Mouse (Mus musculus) neural tube, embryonic 12.5 days (tissue): ENCODE data around the gene Lrrc28. TPM values are rescaled to one million over a fixed set of nuclear protein-coding genes. Genes with fewer than 3 reads are reported as not detected.
"Not testable (repeated sequence)": the region's sequence is repeated elsewhere in the genome, so short reads cannot be mapped to it uniquely, and the experiment has no call there.

ENCODE experiments used
- ATAC-seq: fragments of 200-750 bp; cut with Nextera tagmentation; 2 replicates; pipeline ENCODE4 v1.8.0; 2017; ENCODE audit warnings: low read depth, mild to moderate bottlenecking, moderate TSS enrichment, moderate library complexity; ENCODE audit not compliant: low FRiP score
- H3K27ac ChIP-seq: fragments of 300-500 bp; sonication (generic); 2 replicates; pipeline ENCODE4 v1.5.1; 2016
- H3K27me3 ChIP-seq: fragments of 300-500 bp; sonication (generic); replicated peaks from 2 replicates; pipeline ENCODE4 v1.6.1; 2016; ENCODE audit warnings: mild to moderate bottlenecking
- H3K36me3 ChIP-seq: fragments of 300-500 bp; sonication (generic); 2 replicates; pipeline ENCODE4 v1.6.1; 2016; ENCODE audit warnings: mild to moderate bottlenecking
- H3K4me1 ChIP-seq: fragments of 300-500 bp; sonication (generic); 2 replicates; pipeline ENCODE4 v1.6.1; 2016
- H3K4me2 ChIP-seq: fragments of 300-500 bp; sonication (generic); replicated peaks from 2 replicates; pipeline ENCODE4 v1.6.1; 2016; ENCODE audit warnings: mild to moderate bottlenecking
- H3K4me3 ChIP-seq: fragments of 300-500 bp; sonication (generic); 2 replicates; pipeline ENCODE4 v1.5.1; 2016
- H3K9ac ChIP-seq: fragments of 300-500 bp; sonication (generic); 2 replicates; pipeline ENCODE4 v1.6.1; 2016; ENCODE audit warnings: mild to moderate bottlenecking
- H3K9me3 ChIP-seq: fragments of 300-500 bp; sonication (generic); 2 replicates; pipeline ENCODE4 v1.6.1; 2016; ENCODE audit warnings: mild to moderate bottlenecking
- WGBS: fragments of 180-500 bp; shearing (Covaris S2); methylation state at CpG from one replicate; pipeline ENCODE4 v1.1.7; 2016; 5-methylcytosine and 5-hydroxymethylcytosine counted together
- polyA plus RNA-seq: library from polyadenylated mRNA; unstranded; fragments of >200 nt; fragmentation: Nextera tagmentation; extraction: Ambion mirVana; gene quantifications from 2 replicates; pipeline ENCODE4 v1.2.1, GENCODE M21; 2016

Lrrc28 gene
- polyA plus RNA-seq, 1 experiment from 2014 or later = 35.6 TPM

DNA sequence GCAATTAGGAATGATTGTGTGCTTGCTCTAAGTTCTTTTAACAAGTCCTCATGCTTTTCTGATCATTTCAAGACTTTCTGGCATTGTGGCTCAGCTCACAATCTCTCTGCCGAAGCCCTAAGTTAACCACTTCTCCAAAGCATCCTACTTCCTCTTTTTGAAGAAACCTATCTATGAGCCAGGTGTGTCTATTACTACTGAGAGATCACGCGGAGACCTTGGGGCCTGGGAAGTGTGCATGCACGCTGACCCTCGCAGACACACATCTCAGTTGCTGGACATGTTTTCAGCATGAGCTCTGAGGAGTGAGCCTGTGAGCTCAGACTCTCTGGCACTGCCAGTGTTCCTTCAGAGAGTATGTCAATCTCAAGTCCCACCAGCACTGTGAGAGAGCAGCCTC is 98.8 kb downstream of the Lrrc28 start:
- H3K9me3 ChIP-seq = no peaks in the 10 kb centered on the region
- no peak overlapping the region for H3K27ac ChIP-seq
- ATAC-seq = no peak
- H3K4me3 ChIP-seq = no peak overlapping the region
- H3K4me1 ChIP-seq = no peaks in the 10 kb centered on the region
- H3K9ac ChIP-seq = no peak overlapping the region
- H3K36me3 ChIP-seq = no peaks in the 10 kb centered on the region
- WGBS = 94% methylated on average over 5 of the region's 5 CpGs
- H3K4me2 ChIP-seq = no peak overlapping the region
- no peaks in the 10 kb centered on the region for H3K27me3 ChIP-seq

GRCm38 (mm10) chr7:67544586-67544985 is 100.5 kb downstream of the Lrrc28 start:
- H3K4me2 ChIP-seq = no peak overlapping the region
- no peaks in the 10 kb centered on the region for H3K9me3 ChIP-seq
- no peak overlapping the region for H3K4me3 ChIP-seq
- no peaks in the 10 kb centered on the region for H3K4me1 ChIP-seq
- no peaks in the 10 kb centered on the region for H3K36me3 ChIP-seq
- H3K27me3 ChIP-seq = no peaks in the 10 kb centered on the region
- H3K9ac ChIP-seq = no peak overlapping the region
- ATAC-seq = no peak
- no peak overlapping the region for H3K27ac ChIP-seq

GRCm38 (mm10) chr7:67543641-67544040 is 101.4 kb downstream of the Lrrc28 start:
- Histone ChIP-seq H3K27ac (no peak overlapping the region), H3K27me3 (no peaks in the 10 kb centered on the region), H3K9me3 (no peaks in the 10 kb centered on the region), H3K9ac (no peak overlapping the region), H3K4me1 (no peaks in the 10 kb centered on the region), H3K4me3 (no peak overlapping the region), H3K4me2 (no peak overlapping the region), H3K36me3 (no peaks in the 10 kb centered on the region)
- 80% methylated on average over 6 of the region's 6 CpGs for WGBS
- ATAC-seq = no peak

DNA sequence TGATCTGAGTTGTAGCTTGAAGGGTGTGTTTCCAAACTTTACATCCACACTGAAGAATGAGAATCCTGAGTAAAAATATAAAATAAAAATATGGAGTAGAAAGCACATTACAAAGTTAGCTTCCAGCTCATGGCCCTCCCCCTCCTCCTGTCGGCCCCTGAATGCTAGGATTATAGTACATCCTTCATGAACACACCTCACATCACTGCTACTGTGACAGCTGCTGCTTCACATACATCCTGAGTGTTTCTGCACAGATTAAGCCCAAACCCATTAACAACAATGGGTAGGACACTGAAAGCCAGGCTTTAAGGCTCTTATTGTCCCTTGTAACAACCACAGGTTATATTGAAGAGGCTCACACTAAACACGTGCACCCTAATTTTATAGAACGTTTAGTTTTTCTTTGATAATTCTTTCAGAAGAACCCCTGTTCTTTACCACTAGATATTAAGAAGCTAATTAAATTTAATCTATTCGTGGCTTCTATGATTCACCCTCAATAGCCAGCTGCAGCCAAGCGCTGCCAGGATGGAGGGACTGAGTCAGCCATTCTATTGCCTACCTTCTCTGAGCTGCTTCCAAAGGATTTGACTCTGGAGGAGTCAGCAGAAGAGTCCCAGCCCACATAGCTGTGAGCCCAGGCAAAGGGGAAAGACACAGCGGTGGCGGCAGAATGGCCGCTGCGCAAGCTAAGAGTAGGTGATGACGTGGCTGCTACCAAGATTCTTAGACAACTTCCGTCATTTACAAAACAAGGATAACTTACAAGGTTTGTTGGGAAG is 108.3 kb downstream of the Lrrc28 start:
- H3K4me3 ChIP-seq = no peak overlapping the region
- H3K9ac ChIP-seq = no peak overlapping the region
- no peaks in the 10 kb centered on the region for H3K4me1 ChIP-seq
- H3K9me3 ChIP-seq = no peaks in the 10 kb centered on the region
- no peak for ATAC-seq
- H3K4me2 ChIP-seq = no peak overlapping the region
- WGBS = 91% methylated on average over 11 of the region's 11 CpGs
- no peaks in the 10 kb centered on the region for H3K27me3 ChIP-seq
- H3K36me3 ChIP-seq = no peaks in the 10 kb centered on the region
- H3K27ac ChIP-seq = no peak overlapping the region

GRCm38 (mm10) chr7:67535941-67536340 is 109.1 kb downstream of the Lrrc28 start:
- H3K9me3 ChIP-seq = no peaks in the 10 kb centered on the region
- H3K4me3 ChIP-seq = no peak overlapping the region
- H3K4me2 ChIP-seq = no peak overlapping the region
- WGBS = 80% methylated on average over 4 of the region's 4 CpGs
- H3K9ac ChIP-seq = no peak overlapping the region
- H3K27me3 ChIP-seq = no peaks in the 10 kb centered on the region
- no peaks in the 10 kb centered on the region for H3K36me3 ChIP-seq
- no peaks in the 10 kb centered on the region; the same call in 1 of the 2 replicates for H3K4me1 ChIP-seq
- no peak for ATAC-seq
- H3K27ac ChIP-seq = no peak overlapping the region

- WGBS = 58% methylated on average over 2 of the region's 2 CpGs
These were observed 114.1 kb downstream of the Lrrc28 start for GRCm38 (mm10) chr7:67530981-67531380.

DNA sequence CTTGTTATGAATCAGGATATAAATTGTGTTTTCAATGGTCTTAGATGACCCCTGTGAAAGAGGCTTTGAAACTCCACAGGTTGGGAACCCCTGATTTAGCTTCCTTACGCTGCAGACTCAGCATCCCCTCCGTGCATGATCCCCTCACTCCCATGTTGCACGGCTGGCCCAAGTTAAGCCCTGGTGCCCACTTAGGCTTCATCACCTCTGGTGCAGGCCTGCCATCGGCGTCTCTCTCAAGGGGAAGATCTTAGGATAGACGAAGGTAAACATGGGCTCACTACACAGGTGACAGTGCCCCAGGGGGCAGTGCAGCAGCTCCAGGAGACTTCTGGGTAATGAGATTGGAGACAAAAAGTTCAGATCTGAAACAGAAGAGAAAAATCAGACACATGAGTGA is 115.7 kb downstream of the Lrrc28 start:
- H3K4me1 ChIP-seq = peaks cover 3% of the 10 kb centered on the region; the same call in 1 of the 2 replicates
- no peak overlapping the region for H3K27ac ChIP-seq
- no peaks in the 10 kb centered on the region for H3K9me3 ChIP-seq
- no peaks in the 10 kb centered on the region for H3K27me3 ChIP-seq
- H3K36me3 ChIP-seq = peaks cover 4% of the 10 kb centered on the region
- H3K9ac ChIP-seq = no peak overlapping the region
- no peak for ATAC-seq
- H3K4me2 ChIP-seq = no peak overlapping the region
- 86% methylated on average over 6 of the region's 6 CpGs for WGBS
- H3K4me3 ChIP-seq = no peak overlapping the region

More at GRCm38 (mm10) chr7:67530981-67531380, 114.1 kb downstream of the Lrrc28 start:
- Histone ChIP-seq H3K9me3 (no peaks in the 10 kb centered on the region), H3K36me3 (peaks cover 4% of the 10 kb centered on the region), H3K4me2 (no peak overlapping the region), H3K4me1 (peaks cover 3% of the 10 kb centered on the region; the same call in 1 of the 2 replicates), H3K27me3 (no peaks in the 10 kb centered on the region), H3K27ac (no peak overlapping the region), H3K4me3 (no peak overlapping the region), H3K9ac (no peak overlapping the region)
- no peak for ATAC-seq

GRCm38 (mm10) chr7:67528821-67529221 is 116.2 kb downstream of the Lrrc28 start:
- H3K9ac ChIP-seq = no peak overlapping the region
- no peaks in the 10 kb centered on the region for H3K9me3 ChIP-seq
- H3K4me1 ChIP-seq = peaks cover 3% of the 10 kb centered on the region; the same call in 1 of the 2 replicates
- H3K27ac ChIP-seq = no peak overlapping the region
- peaks cover 4% of the 10 kb centered on the region for H3K36me3 ChIP-seq
- ATAC-seq = no peak
- no peaks in the 10 kb centered on the region for H3K27me3 ChIP-seq
- no peak overlapping the region for H3K4me2 ChIP-seq
- 93% methylated on average over 18 of the region's 18 CpGs for WGBS
- no peak overlapping the region for H3K4me3 ChIP-seq

GRCm38 (mm10) chr7:67528063-67528811 is 116.8 kb downstream of the Lrrc28 start:
- no peak overlapping the region for H3K4me2 ChIP-seq
- H3K9ac ChIP-seq = 0 out of 2 replicates have a peak overlapping the region, but pooled peaks have one; percentile 22
- H3K4me1 ChIP-seq = peaks cover 3% of the 10 kb centered on the region; the same call in 1 of the 2 replicates
- no peaks in the 10 kb centered on the region for H3K27me3 ChIP-seq
- 89% methylated on average over 10 of the region's 10 CpGs for WGBS
- no peak for ATAC-seq
- peaks cover 4% of the 10 kb centered on the region for H3K36me3 ChIP-seq
- H3K9me3 ChIP-seq = no peaks in the 10 kb centered on the region
- H3K4me3 ChIP-seq = no peak overlapping the region
- H3K27ac ChIP-seq = no peak overlapping the region

- H3K27me3 ChIP-seq = no peaks in the 10 kb centered on the region
- 98% methylated on average over 3 of the region's 3 CpGs for WGBS
- ATAC-seq = no peak
These were observed 119.0 kb downstream of the Lrrc28 start for GRCm38 (mm10) chr7:67525886-67526580.

GRCm38 (mm10) chr7:67524069-67524468 is 121.0 kb downstream of the Lrrc28 start:
- H3K4me2 ChIP-seq, H3K27ac ChIP-seq, H3K9me3 ChIP-seq, H3K27me3 ChIP-seq, ATAC-seq, H3K4me1 ChIP-seq, H3K9ac ChIP-seq, H3K36me3 ChIP-seq, H3K4me3 ChIP-seq: not testable (repeated sequence)
- 91% methylated on average over 8 of the region's 8 CpGs for WGBS

More at GRCm38 (mm10) chr7:67525886-67526580, 119.0 kb downstream of the Lrrc28 start:
- no peak overlapping the region for H3K4me3 ChIP-seq
- no peak overlapping the region for H3K9ac ChIP-seq
- peaks cover 4% of the 10 kb centered on the region for H3K36me3 ChIP-seq
- peaks cover 3% of the 10 kb centered on the region; the same call in 1 of the 2 replicates for H3K4me1 ChIP-seq
- H3K4me2 ChIP-seq = no peak overlapping the region
- no peak overlapping the region for H3K27ac ChIP-seq
- no peaks in the 10 kb centered on the region for H3K9me3 ChIP-seq

GRCm38 (mm10) chr7:67523400-67523799 is 121.7 kb downstream of the Lrrc28 start:
- Histone ChIP-seq H3K9ac (no peak overlapping the region), H3K4me3 (no peak overlapping the region), H3K4me2 (no peak overlapping the region), H3K27me3 (no peaks in the 10 kb centered on the region), H3K36me3 (no peaks in the 10 kb centered on the region; the same call in 1 of the 2 replicates), H3K4me1 (0 out of 2 replicates have a peak, but pooled peaks cover 3% of the 10 kb centered on the region), H3K9me3 (no peaks in the 10 kb centered on the region), H3K27ac (no peak overlapping the region)
- 39% methylated on average over 7 of the region's 7 CpGs for whole genome bisulfite sequencing
- ATAC-seq = no peak
